Mouse (Mus musculus): ENCODE data around the gene Sdc3.

- TF ChIP-seq CTCF (IDR thresholded peaks at IDR 0.05; ENCODE audit: insufficient read depth, low read length) (no peak), POLR2A (IDR thresholded peaks at IDR 0.05; ENCODE audit: borderline replicate concordance, extremely low read depth, low read depth, low read length) (no peak)
Observed at GRCm38 (mm10) chr4:130745561-130746306, 46.6 kb upstream of the Sdc3 start.

Measured in lung, adult 2 months (tissue).